Mouse (Mus musculus): Measurements from ENCODE around the gene Pwwp2b. TPM values are rescaled to one million over a fixed set of nuclear protein-coding genes. Genes with fewer than 3 reads are reported as not detected.

The Pwwp2b gene
- polyA plus RNA-seq, 1 experiment = not detected

- TF ChIP-seq CTCF (IDR thresholded peaks at IDR 0.05; ENCODE audit: insufficient read depth, low read depth, low read length) (no peak), POLR2A (IDR thresholded peaks at IDR 0.05; ENCODE audit: insufficient read depth, low read depth, low read length) (no peak)
- H3K4me3 ChIP-seq (ENCODE audit: insufficient read depth, low read depth, low read length) = no peak overlapping the region
- WGBS = 86% methylated on average over 3 of the region's 3 CpGs
Observed at GRCm38 (mm10) chr7:139214160-139214559, 34.1 kb upstream of the Pwwp2b start.

GRCm38 (mm10) chr7:139214596-139215340 lies 33.5 kb upstream of the Pwwp2b start:
- 75% methylated on average over 14 of the region's 14 CpGs for WGBS
- no peak overlapping the region for H3K4me3 ChIP-seq (ENCODE audit: insufficient read depth, low read depth, low read length)
- TF ChIP-seq POLR2A (IDR thresholded peaks at IDR 0.05; ENCODE audit: insufficient read depth, low read depth, low read length) = no peak
- no peaks in the 10 kb centered on the region; the same call in 1 of the 2 replicates for H3K4me1 ChIP-seq (ENCODE audit: control insufficient read depth, insufficient read depth, low read length)
- no peak overlapping the region for H3K27ac ChIP-seq (ENCODE audit: insufficient read depth, low read depth, low read length)

More at GRCm38 (mm10) chr7:139214160-139214559, 34.1 kb upstream of the Pwwp2b start:
- Histone ChIP-seq H3K4me1 (ENCODE audit: control insufficient read depth, insufficient read depth, low read length) (no peaks in the 10 kb centered on the region; the same call in 1 of the 2 replicates), H3K27ac (ENCODE audit: insufficient read depth, low read depth, low read length) (no peak overlapping the region)

DNA sequence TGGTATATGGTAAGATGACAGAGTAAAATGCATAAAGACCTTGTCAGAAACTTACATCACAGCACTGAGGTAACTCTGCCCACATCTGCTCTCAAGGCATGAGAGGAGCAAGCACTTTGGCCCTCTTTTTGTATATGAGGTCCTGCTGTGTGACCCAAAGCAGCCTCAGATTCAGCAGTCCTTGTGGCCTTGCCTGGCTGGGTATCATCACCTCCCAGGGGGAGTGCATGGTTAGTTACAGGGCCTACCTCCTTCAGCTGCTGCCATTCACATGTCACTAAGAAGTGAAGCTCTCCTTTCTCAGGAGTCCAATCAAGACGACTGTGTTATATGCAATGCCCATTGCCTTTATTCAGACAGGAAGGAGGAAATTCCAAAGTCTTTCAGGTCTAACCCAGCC lies 32.8 kb upstream of the Pwwp2b start:
- TF ChIP-seq POLR2A (IDR thresholded peaks at IDR 0.05; ENCODE audit: insufficient read depth, low read depth, low read length) = no peak
- TF ChIP-seq CTCF (IDR thresholded peaks at IDR 0.05; ENCODE audit: insufficient read depth, low read depth, low read length) = no peak
- H3K27ac ChIP-seq (ENCODE audit: insufficient read depth, low read depth, low read length) = no peak overlapping the region

DNA sequence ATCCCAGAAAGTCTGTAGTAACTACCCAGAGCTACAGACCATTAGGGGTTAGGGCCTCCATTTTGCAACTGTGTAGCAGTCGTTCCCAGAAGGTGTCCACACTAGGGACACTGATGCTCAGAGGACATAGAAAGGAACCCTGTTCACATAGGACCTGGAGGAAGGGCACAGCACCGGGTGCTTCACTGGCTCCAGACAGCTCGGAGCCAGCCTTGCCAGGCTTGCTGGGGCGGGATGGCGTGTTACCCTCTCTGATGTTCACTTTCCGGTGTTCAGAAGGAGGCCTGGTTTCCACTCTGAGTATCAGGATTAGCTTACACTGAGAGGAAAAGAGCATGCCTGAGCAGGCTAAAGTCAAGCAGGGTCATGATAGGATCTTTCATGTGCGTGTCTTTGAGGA lies 32.3 kb upstream of the Pwwp2b start:
- Histone ChIP-seq H3K4me1 (ENCODE audit: control insufficient read depth, insufficient read depth, low read length) (peaks cover 3% of the 10 kb centered on the region), H3K4me3 (ENCODE audit: insufficient read depth, low read depth, low read length) (no peak overlapping the region), H3K27ac (ENCODE audit: insufficient read depth, low read depth, low read length) (no peak overlapping the region)
- WGBS = 92% methylated on average over 7 of the region's 7 CpGs
- no peak for TF ChIP-seq POLR2A (IDR thresholded peaks at IDR 0.05; ENCODE audit: insufficient read depth, low read depth, low read length)
- no peak for TF ChIP-seq CTCF (IDR thresholded peaks at IDR 0.05; ENCODE audit: insufficient read depth, low read depth, low read length)

More for the DNA sequence above, 32.8 kb upstream of the Pwwp2b start:
- Histone ChIP-seq H3K4me1 (ENCODE audit: control insufficient read depth, insufficient read depth, low read length) (peaks cover 3% of the 10 kb centered on the region), H3K4me3 (ENCODE audit: insufficient read depth, low read depth, low read length) (no peak overlapping the region)
- 81% methylated on average over 1 of the region's 1 CpGs for WGBS

GRCm38 (mm10) chr7:139216464-139216863 lies 31.8 kb upstream of the Pwwp2b start:
- no peak overlapping the region for H3K4me3 ChIP-seq (ENCODE audit: insufficient read depth, low read depth, low read length)
- no peak overlapping the region for H3K27ac ChIP-seq (ENCODE audit: insufficient read depth, low read depth, low read length)
- WGBS = 95% methylated on average over 9 of the region's 9 CpGs
- peaks cover 3% of the 10 kb centered on the region for H3K4me1 ChIP-seq (ENCODE audit: control insufficient read depth, insufficient read depth, low read length)
- TF ChIP-seq CTCF (IDR thresholded peaks at IDR 0.05; ENCODE audit: insufficient read depth, low read depth, low read length) (no peak), POLR2A (IDR thresholded peaks at IDR 0.05; ENCODE audit: insufficient read depth, low read depth, low read length) (no peak)

DNA sequence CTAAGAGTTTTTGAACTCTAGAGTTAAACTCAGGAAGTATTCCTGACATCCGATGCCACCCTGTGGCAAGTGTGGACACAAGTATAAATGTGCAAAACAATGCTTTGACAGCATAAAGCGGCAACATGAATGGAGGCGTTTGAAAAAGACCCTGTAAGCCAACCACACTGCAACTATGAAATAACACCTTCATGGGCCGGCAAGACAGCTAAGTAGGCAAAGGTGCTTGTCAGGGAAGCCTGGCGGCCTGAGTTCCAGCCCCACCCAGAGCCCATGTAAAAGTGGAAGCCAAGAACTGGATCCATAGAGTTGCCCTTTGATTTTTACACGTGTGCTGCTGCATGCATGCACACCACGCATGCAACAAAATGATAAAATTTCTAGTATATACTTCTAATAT lies 31.2 kb upstream of the Pwwp2b start:
- Histone ChIP-seq H3K4me3 (ENCODE audit: insufficient read depth, low read depth, low read length) (no peak overlapping the region), H3K27ac (ENCODE audit: insufficient read depth, low read depth, low read length) (no peak overlapping the region), H3K4me1 (ENCODE audit: control insufficient read depth, insufficient read depth, low read length) (peaks cover 3% of the 10 kb centered on the region)
- no peak for TF ChIP-seq CTCF (IDR thresholded peaks at IDR 0.05; ENCODE audit: insufficient read depth, low read depth, low read length)
- TF ChIP-seq POLR2A (IDR thresholded peaks at IDR 0.05; ENCODE audit: insufficient read depth, low read depth, low read length) = no peak
- 76% methylated on average over 7 of the region's 7 CpGs for WGBS

- Histone ChIP-seq H3K27ac (ENCODE audit: insufficient read depth, low read depth, low read length) (no peak overlapping the region), H3K4me3 (ENCODE audit: insufficient read depth, low read depth, low read length) (no peak overlapping the region), H3K4me1 (ENCODE audit: control insufficient read depth, insufficient read depth, low read length) (peaks cover 15% of the 10 kb centered on the region)
- 60% methylated on average over 6 of the region's 6 CpGs for WGBS
- no peak for TF ChIP-seq POLR2A (IDR thresholded peaks at IDR 0.05; ENCODE audit: insufficient read depth, low read depth, low read length)
Observed at GRCm38 (mm10) chr7:139218641-139219415, 29.5 kb upstream of the Pwwp2b start.

DNA sequence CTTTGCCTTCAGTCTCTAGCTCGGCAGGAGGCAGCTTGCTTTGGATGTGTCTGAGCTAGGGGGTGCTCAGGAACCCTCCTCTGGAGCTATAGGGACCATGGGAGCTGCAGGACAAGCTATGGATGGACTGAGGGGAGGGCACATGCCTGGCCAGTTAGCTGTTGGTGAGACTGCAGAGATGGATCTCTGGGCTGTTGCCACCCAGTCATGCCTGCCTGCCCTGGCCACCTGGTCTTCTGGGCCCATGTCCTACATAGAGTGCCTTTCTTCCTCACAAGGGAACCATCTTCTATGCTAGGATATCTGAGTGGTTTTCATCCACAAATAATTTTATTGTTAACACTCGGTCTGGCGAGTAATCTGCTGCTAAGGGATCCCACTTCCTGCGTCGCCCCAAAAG lies 28.8 kb upstream of the Pwwp2b start:
- Histone ChIP-seq H3K27ac (ENCODE audit: insufficient read depth, low read depth, low read length) (no peak overlapping the region), H3K4me1 (ENCODE audit: control insufficient read depth, insufficient read depth, low read length) (peaks cover 18% of the 10 kb centered on the region), H3K4me3 (ENCODE audit: insufficient read depth, low read depth, low read length) (no peak overlapping the region)
- TF ChIP-seq CTCF (IDR thresholded peaks at IDR 0.05; ENCODE audit: insufficient read depth, low read depth, low read length) (no peak), POLR2A (IDR thresholded peaks at IDR 0.05; ENCODE audit: insufficient read depth, low read depth, low read length) (no peak)
- WGBS = 72% methylated on average over 5 of the region's 5 CpGs

DNA sequence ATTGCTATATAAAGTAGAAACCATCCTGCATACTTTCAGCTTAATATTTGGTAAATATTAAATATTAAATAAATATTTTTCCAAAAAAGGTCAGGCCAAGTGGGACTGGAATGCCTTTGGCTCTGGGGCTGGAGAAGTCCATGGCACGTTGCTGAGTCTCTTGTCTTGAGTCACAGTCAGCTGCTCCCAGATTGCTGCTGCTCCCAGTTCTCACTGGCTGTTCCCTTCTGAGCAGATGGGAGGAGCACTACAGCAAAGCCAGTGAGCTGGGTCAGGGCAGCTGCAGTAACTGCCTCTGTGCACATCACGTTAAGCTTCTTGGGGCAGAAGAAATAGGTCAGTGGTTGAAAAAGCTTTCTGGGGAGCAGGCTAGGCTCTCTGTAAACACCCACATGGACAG lies 28.0 kb upstream of the Pwwp2b start:
- TF ChIP-seq POLR2A (IDR thresholded peaks at IDR 0.05; ENCODE audit: insufficient read depth, low read depth, low read length) = no peak
- no peak for TF ChIP-seq CTCF (IDR thresholded peaks at IDR 0.05; ENCODE audit: insufficient read depth, low read depth, low read length)
- 18% methylated on average over 2 of the region's 2 CpGs for WGBS
- Histone ChIP-seq H3K27ac (ENCODE audit: insufficient read depth, low read depth, low read length) (no peak overlapping the region), H3K4me1 (ENCODE audit: control insufficient read depth, insufficient read depth, low read length) (peaks cover 20% of the 10 kb centered on the region), H3K4me3 (ENCODE audit: insufficient read depth, low read depth, low read length) (no peak overlapping the region)
